Mouse (Mus musculus) B cell, adult 2 months (primary cell): ENCODE measurements around the gene Cdc37.
"Not testable (repeated sequence)": the region's sequence is repeated elsewhere in the genome, so short reads cannot be mapped to it uniquely, and the experiment has no call there.

ENCODE experiments used
- DNase-seq, 2 experiments: peaks; one replicate each; pipeline ENCODE4 v3.0.0; 2022

Gene Cdc37

GRCm38 (mm10) chr9:21149654-21150419 lies at the start of gene Cdc37:
Gene Cdc37 (minus strand): TSS chr9:21149982.
- DNase-seq, result peak; percentile 95 to 96

DNA sequence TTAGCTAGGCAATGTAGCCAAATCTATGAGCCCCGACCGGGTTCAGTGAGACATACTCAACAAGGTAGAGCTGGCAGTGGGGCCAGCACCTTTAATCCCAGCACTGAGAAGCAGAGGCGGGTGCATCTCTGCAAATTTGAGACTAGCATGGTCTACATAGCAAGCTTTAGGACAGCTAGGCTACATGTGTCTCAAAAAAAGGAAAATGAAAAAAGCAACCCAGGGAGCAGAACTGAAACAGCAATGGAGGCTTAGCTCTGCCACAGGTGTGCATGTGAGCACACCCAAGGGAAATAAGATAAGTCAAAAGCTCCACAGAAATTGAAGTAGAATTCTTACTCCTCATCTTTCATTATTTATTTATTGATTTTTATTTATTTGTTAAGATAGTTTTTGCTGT lies 49.2 kb upstream of the Cdc37 start:
- DNase-seq, result no peak

- DNase-seq, result no peak
Measured at GRCm38 (mm10) chr9:21197981-21198380, 48.2 kb upstream of the Cdc37 start.

- no peak for DNase-seq
Measured at GRCm38 (mm10) chr9:21196521-21197433, 47.0 kb upstream of the Cdc37 start.

DNA sequence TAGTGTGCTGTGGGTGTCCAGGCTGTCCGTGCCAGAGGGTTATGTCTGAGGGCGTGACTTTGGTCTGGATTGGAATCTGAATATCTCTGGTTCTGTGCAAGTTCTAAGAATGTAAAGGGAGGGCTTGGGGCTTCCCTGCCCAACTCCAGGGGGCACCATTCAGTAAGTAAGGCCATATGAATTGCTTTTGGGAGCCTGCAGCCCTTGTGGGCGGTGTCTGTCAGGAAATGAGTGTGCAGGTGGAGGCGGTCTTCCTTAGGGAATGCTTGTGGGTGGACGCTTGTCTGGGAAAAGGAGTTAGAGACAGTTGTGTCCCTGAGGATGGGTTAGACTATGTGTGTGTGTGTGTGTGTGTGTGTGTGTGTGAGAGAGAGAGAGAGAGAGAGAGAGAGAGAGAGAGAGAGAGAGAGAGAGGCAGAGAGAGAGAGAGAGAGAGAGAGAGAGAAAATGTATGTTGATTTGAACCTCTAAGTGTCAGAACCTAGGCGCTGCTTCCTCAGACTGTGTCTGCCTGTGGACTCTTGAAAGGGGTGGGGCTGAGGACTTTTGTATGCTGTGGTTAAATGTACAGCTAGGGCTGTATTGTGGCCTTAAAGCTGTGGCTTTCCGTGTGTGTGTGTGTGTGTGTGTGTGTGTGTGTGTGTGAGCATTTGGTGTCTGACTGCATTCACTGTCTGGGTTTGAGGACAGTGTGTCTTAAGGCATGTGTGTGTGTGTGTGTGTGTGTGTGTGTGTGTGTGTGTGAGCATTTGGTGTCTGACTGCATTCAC lies 46.1 kb upstream of the Cdc37 start:
- DNase-seq, result not testable (repeated sequence)

DNA sequence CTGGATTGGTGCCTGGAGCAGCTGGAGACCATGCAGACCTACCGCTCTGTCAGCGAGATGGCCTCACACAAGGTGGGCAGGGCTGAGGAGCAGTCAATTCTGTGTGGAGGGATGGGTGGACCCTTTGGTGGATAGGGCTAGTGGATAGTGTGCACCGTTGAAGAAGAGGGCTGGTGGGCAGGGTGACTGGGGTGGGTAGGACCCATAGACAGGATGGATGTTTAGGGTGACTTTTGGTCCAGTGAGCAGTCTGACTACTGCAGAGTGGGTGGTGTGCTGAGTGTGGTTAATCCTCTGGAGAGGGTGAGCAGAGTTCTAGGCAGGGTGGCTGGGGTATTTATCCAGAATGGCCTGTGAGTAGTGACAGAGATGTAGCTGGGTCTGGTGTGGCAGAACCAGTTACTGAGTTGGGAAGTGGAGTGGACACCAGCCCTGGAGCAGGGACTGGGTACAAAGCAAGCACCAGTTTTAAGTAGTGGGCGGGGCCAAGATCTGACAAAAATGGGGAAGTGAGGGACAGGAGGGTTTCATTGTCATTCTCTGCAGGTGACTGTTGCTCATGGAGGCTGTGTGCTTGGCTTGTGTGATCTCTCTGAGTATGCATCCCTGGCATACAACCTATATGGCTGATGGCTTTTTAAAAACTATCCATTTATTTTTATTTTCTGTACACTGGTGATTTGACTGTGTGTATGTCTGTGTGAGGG lies 45.2 kb upstream of the Cdc37 start:
- DNase-seq, result peak; percentile 81

- no peak for DNase-seq
Measured at GRCm38 (mm10) chr9:21193786-21194185, 44.0 kb upstream of the Cdc37 start.

GRCm38 (mm10) chr9:21190670-21191069 lies 40.9 kb upstream of the Cdc37 start:
- no peak for DNase-seq

DNA sequence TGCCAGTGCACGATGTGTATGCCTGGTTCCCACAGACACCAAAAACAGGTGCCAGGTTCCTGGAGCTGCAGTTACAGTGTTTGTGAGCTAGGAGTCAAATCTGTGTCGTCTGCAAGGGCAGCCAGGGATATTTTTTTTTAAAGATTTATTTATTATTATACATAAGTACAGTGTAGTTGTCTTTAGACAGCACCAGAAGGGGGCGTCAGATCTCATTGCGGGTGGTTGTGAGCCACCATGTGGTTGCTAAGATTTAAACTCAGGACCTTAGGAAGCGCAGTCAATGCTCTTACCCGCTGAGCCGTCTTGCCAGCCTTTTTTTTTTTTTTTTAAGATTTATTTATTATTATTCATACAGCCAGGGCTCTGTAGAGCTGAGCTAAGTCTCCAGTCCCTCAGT lies 40.1 kb upstream of the Cdc37 start:
- peak; percentile 70 to 74 for DNase-seq

- DNase-seq, result no peak
Measured at GRCm38 (mm10) chr9:21185436-21185835, 35.7 kb upstream of the Cdc37 start.

DNA sequence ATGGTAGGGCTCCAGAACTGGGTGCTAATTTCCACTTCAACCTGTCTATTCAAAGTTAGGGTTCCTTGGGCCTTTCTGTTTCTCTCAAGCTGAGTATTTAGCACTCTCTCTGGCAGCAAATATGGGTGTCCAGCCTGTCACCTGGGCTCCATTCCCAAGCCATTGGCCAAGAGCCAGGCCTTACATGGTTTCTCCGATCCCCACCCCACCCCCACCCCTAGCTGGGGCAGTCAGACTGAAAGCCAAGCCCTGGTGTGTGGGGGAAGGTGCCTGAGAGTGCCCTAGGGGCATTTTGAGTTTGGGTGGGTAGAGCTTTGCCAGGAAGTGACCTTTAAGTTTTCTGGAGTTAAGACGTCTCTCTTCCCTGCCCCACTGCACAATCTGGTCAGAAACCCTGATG lies 35.0 kb upstream of the Cdc37 start:
- no peak for DNase-seq

DNA sequence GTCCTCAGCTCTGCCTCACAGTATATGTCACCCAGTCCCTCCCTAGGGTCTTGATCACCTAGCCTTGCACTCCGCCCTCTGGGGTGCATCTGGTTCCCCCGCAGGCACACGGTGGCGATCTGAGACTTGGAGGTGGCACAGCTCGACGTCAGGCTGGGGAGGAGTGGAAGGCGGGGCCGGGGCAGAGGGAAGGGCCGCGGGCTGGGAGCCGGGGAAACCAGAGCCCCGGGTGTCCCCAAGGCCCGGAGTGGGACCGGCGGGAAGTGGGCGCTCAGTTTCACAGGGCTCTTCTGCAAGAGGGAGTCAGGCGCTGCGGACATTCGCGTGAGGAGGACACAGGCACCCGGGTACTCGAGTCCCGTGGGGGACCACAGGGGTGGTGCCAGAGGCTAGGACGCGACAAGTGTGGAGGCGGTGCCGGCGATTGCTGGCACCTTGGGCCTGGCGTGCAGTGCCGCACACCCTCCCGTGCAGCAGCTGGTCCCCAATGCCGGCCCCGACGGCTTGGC lies 34.2 kb upstream of the Cdc37 start:
- DNase-seq, result peak; percentile 72

DNA sequence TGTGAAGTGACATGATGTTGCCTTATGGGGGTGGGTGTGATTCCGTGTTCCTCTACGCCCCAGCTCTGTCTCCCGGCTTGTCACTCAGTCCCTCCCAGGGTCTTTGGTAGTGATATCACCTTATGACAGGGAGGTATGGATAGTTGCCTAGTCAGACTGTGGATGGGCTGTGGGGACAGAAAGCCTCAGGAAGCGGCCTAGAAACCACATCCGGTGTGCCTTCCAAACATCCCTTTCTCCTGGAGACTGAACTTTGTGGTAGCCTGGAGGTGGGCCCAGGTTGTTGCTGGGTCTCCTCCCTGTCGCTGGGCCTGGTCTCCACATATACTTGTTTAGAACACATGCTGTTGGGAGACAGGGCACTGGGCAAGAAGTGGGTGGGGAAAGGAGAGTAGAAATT lies 33.6 kb upstream of the Cdc37 start:
- no peak for DNase-seq

DNA sequence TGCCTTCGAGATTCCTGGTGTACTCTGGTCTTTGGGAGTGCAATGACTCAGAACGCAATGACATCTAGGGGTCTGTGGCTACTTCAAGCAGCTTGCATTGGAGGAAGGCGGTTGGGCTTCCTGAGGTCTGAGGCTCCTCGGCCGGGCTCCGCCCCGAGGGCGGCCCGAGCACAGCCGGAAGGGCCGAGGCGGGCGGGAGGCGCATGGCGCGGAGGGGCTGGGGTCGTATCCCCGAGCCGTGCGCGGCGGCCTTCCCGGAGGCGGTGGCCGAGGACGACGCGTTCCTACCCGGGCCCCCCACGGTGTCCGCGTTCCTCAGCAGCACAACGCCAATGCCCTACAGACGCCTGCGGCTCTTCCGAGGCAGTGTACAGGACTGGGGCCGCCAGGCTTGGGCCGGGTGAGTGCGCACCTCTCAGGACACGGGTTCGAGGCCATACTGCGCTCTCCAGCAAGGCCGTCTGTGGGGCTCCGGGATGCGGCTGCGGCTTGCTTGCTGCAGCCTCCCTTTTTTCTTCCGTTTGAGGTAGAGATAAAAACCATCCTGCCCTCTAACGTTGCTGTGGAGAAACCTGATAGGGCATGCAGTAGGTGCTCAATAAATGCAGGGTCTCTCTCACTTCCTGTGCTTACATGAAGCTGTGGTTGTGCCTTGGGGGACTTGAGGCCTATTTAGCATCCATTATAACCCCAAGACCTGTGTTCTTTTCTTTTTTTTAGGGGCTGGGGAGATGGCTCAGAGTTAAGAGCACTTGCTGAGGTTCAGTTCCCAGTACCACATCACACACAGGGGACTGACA lies 31.8 kb upstream of the Cdc37 start:
- DNase-seq, result peak in 1 of 2 experiments; percentile 24

- DNase-seq, result no peak
Measured at GRCm38 (mm10) chr9:21180841-21181240, 31.1 kb upstream of the Cdc37 start.

GRCm38 (mm10) chr9:21180402-21180801 lies 30.6 kb upstream of the Cdc37 start:
- no peak for DNase-seq

- DNase-seq, result no peak
Measured at GRCm38 (mm10) chr9:21172364-21172763, 22.6 kb upstream of the Cdc37 start.

DNA sequence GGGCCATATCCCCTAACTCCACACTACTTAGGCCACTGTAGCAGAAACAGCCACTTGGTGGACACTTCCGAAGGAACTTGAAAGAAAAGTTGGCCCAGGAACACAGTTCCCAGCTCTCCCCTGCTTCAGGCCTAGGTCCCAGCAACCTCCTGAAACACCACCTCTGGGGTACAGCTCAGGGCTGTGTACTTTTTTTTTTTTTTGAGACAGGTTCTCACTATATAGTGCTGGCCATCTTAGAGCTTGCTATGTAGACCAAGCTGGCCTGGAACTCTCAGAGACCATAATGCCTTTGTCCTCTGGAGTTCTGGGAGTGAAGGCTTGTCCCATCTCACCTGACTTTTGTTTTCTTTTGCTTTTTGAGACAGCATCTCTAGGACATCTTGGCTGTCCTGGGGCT lies 19.4 kb upstream of the Cdc37 start:
- no peak for DNase-seq

DNA sequence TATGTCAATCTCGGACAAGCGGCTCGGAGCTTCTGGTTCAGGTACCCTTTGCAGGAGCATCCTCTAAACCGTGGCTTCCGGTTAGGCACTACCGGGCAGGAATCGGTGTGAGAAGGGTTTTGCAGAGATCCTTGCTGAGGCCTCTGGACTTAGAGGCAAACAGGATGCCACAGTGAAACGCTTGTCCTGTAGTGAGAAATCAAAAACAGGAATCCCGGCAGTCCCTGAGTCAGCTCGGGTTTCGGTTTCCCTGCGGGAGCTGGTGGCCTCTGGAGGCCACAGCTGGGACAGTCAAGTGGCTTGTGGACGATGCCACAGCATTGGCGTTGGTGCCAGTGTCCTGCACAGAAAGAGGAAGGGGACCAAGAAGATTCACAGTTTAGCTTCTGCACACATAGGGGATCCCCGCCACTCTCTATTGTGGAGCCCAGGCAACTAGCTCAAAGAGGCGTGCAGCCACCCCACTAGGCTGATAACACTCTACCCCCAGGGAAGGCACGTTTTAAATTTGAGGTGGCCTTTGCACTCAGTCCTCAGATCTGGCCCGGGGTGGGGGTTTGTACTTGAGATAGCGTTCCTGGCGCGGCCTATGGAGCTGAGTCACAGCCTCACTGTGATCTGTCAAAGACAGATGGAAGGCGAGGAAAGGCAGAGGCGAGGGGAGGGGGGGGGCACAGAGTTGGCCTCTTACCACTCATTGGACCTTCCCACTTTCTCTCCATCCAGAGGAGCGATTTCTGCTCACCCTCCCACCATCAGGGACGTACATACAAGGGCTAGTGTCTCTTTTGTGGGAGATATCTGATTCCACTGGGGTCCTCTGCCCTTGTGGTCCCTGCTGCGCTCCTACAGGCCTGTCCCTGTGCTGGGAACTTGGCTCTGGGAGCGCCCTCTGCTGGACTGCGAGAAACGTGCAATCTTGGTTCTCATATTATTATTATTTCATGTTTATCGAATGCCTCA lies 18.7 kb upstream of the Cdc37 start:
- peak; percentile 84 to 85 for DNase-seq
